Mouse (Mus musculus) heart, adult 9 months (tissue): ENCODE measurements around the gene Atp12a.
A peak's percentile ranks its signal among the peaks of the same experiment; 100 is the strongest.

ENCODE experiments used
- DNase-seq, 2 experiments: peaks; one replicate each; pipeline ENCODE4 v3.0.0; 2022; ENCODE audit warnings: low spot score in 2 of 2

Gene Atp12a

DNA sequence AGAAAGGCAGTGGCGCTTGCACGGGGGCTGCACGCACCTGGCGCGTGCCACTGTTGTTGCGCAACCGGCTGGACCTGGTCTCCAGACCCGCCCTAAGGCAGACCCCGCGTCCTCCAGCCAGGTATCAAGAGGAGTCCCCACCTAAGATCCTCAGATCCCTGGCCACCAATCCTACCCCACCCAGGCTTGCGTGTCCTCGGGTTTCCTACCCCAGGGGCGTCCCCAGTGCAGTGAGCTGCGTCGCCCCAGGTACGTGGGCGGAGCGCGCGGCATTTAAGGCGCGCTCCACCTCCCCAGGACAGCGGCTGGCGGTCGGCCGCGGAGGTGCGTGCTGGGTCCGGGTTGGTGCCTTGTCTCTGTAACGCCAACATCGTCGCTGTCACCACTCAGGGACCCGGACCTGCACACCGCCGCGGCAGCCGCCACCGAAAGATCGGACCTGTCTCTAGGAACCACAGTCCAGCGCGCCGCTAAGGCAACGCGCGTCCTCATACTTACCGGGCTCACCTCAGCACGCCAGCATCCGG, at the start of gene Atp12a:
TSS of gene Atp12a (plus strand) at position 358 of the 527 bp plus-strand sequence.
- no peak for DNase-seq

DNA sequence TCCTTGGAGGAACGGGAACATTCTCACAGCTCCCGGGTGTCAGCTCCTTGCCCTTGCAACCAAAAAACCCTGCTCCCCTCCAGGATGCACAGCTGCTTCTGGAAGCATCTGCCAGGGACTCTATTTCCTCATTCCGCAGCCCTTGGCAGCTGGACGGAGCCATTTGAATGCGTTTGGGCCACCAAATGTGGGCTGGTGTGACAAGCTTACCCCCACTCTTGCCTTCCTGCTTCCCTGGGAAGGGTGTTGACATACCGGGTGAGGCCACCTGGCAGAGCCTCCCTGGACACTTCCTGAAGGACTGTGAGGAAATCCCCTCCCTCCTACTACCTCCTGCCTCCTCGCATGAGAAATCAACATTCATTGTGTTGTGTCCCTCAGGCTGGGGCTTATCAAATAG, 49.3 kb upstream of the Atp12a start:
- peak; percentile 22 to 63 for DNase-seq

DNA sequence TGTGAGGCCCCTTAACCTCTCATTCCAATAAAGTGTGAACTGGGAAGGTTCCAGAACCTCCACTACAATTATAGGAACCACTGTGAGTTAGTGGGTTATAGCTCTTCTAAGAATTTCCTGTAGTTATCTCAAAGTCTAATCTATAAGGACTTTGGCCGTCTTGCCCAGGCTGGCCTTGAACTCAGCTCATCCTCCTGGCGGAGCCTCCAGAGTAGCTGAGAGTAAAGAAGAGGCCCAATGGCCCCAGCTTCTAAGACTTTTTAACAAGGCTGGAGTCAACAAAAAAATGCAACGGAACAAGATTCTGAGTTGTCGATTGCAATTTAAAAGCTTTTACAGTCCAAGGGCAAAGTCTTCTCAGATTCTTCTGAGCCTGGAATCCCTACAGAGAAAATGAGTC, 48.5 kb upstream of the Atp12a start:
- DNase-seq = no peak

DNA sequence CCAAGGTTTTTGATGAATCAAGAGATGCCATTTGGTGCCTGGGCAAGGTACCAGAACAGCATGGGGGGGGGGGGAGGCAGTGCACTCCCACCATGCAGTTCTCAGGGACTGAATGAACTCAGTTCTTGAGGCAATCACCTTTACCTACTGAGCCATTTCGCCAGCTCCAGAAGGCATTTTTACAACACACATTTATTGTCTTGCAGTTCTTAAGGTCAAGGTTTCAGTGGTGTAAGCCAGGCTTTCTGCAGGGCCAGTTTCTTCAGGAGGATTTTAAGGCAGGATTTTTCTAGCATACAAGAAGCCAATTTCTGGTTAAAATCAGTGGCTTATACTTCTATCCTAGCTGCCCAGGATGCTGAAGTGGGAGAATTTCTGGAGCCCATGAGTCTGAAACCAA, 41.9 kb upstream of the Atp12a start:
- no peak for DNase-seq

DNA sequence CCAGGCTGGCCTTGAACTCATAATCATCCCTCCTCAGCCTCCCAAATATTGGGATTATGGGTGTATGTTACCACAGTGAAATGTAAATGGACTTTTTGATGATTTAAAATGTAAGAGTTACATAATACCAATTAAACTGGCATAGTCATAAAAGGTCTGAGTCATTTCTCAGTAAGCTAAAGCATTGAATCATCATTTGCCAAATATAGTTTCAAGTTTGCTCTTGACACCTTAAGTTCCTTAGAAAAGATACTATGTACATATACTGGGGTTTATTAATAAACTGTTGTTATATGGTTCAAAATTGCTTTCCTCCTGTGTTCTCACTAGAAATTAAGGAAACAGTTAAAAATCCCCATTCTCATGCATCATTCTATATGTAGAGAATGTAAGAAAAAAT, 39.8 kb upstream of the Atp12a start:
- no peak for DNase-seq

DNA sequence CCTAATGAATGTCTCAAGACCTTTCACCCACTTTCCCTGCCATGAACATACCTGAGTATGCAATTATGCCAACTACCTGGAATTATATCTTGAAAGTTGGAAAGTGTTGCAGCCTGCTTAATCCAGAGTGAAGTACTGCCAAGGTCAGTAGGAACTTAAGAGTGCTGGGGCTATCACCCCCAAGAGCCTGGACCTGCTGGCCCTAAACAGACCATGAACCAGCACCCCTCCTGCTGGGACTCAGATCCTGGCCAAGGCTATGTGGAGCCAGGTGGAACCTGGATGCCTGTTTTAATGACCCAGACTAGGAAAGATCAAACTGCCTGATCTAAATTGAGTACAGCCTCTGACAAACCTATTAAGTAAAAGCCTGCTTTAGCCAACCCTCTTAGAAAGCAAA, 31.2 kb upstream of the Atp12a start:
- no peak for DNase-seq

DNA sequence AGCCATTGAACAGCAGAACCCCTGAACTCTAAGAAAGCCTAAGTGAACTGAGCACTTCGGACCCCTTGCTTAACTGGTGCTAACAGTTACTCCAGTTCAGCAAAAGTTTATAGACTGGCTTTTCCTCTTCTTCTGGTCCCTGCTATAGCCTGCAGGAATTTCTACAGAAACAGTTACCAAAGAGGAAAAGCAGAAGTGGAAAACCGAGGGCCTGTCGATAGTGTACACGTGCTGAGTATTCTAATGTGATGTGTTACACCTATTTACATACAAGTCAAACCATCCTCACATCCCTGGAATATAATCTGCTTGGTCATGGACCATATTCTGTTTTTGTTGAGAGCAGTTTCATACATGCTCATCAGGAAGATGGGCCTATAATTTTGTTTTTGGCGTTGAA, 30.4 kb upstream of the Atp12a start:
- no peak for DNase-seq

DNA sequence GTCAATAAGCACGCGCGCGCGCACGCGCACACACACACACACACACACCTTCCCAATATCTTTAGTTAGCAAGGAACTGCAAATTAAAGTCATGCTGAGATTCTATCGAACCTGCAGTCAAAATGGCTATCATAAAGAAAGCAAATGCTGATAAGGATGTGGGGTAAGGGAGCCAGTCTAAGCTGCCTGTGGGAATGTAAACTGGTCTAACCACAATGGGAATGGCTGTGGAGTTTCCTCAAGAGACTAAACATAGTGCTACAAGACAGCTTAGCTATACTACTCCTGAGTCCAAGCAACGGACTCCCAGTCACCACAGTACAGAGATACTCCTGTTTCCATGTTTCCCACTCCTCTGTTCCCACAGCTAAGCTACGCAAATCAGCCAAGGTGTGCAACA, 28.8 kb upstream of the Atp12a start:
- DNase-seq = no peak

DNA sequence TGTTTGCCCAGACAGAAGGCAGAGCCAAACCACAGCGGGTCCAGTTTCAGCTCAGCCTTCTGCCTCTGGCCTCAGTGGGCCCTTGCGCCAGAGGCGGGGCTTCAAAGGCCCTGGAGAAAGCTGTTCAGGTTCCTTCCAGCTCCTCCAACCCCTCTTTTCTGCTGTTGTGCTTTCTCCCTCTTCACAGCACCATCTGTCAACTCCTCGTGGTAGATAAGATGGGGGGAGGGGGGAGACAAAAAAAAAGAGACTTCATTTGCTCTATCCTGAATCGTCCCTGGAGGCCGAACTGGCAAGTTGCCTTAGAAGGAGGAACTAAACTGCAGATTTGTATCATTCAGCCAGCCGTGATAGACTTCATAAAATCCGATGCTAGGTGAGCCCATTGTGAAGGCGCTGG, 27.8 kb upstream of the Atp12a start:
- no peak for DNase-seq

DNA sequence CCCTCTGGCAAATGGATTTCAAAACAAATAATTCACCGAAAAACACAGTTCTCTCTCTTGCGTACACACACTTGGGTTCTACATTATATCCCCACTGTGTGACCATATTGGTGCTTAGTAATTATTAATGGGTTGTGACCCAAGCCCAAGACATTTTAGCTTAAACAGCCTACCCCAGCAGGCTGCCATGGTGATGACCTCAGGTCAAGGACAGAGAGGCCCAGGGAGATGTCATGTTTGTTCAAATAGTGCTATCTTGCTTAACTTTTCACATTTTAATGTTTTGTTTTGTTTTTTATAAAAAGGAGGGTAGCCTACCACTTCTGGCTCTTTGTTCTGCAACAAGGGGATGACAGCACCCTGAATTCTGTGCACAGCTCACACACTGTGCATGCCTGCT, 27.2 kb upstream of the Atp12a start:
- DNase-seq = no peak

DNA sequence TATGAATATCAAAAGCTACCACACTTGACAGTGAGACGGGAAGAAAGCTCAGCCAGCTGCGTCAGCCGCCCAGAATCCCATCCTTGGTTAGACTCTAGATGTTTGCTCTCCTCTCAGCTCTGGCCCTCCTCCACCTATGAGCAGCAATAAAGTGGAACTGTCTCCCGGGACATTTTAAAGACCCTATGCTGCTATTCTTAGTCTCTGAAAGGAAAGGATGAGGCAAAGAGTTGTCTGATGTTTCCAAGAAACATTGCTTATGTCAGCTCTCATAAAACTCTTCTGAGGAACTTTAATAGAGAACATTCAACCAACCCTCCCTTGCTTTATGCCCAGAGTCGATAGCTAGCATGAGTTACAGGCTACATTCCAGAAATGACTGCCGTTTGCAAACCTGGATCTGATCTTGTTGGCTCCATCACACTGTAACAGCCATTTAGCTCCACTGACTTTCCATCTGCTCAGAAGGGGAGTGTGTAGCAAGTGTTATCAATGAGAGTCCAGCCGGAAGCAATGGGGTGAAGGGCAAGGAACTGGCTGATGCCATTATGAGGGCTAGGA, 25.9 kb upstream of the Atp12a start:
- no peak for DNase-seq

DNA sequence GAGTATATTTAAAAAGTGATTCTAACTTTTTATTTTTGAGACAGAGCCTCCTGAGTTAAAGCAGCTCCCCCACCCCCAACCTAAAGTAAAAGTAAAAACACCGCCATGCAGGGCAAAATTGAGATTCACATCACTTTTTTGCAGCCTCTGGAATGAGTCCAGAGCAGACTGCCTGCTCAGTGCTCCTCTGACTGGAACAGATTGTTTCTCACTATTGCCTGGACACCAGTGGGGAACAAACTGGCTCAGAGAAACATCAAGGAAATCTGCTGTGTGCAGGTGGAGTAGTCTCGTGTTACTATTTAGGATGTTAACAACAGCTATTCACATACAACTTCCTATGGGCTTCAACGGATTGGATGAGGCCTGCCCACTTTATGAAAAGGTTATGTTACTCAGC, 16.2 kb upstream of the Atp12a start:
- no peak for DNase-seq

DNA sequence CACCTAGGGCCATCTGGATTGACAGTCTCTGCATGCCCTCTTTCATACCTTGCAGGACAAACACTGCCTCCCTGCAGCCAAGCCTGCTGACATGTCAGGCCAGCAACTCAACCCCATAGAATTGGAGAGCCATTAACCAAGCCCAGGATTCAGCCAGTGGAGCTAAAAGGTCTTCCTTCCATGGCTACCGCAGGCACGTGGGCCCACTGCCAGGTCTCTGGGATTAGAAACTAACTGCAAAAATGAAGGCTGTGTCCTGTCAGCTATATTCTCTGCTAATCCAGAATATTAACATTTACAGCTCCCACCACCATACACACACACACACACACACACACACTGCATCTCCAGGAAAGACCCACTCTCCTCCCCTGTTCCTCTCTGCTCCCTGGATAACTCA, 15.3 kb upstream of the Atp12a start:
- DNase-seq = no peak

DNA sequence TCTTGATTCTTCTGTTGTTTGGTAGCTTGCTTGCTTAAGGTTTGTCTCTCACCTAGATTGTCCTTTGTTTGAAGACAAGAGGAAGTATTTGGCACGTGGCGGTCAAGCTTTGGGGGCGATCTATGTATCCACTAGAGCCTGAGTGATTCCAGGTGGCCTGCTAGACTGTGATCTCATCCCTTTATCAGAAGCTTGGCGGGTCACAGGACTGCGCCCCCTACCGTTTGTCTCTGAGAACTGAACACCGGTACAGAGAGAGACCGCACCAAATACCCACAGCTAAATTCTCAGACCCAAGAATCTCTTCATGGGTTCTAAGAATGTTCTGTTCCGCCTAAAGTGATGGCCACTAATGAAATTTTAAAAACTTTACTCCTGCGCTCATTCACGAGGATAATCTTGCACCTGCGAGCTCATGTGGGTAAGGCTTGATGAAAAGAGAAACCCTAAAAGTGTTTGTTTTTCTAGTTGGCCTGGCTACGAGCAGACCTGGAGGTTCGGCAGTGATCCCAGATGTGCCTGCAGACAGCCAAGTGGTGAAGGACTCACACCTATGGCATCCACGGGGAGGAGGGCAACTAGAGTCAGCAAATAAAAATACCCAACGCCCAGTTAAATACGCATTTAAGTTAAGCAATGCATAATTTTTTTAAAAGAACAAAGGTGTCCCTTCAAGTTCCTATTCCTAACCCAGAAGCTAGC, 12.8 kb upstream of the Atp12a start:
- peak in 1 of 2 experiments; percentile 3 for DNase-seq

DNA sequence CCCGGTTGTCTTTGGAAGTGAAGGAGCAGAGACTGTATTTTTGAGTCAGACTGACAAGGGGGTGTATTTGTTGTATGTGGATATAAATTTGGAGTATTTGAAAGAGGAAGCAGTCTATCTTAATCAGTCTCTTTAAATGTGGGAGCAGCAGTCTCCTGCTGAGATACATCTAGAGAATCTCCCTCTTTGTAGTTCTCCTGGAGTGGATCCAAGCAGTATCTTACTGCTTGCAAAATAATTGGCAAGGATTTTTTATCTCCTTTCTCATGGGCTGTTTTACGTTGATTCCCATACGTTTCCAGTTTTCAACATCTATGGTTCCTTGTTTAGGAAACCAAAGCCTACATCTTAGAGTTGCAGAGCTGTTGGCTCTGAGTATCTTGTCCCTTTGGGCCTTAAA, 10.1 kb upstream of the Atp12a start:
- DNase-seq = no peak

DNA sequence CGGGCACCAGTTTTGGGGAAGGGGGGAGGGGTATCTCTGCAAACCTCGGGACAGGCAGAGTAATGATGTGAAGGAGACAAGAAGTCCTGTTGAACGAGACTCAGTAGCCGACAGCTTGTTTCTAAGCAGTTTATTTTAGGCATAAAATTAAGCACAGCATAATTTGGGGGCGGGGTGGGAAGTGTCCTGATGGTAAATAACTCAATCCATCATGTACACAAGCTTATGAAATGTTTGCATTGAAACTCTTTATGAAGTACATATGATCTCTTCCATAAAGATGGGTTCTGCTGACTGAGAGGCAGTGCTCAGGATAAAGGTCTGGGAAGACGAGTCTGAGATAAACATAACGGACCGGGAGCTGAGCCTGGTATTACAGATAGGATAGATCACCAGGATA, 9.5 kb upstream of the Atp12a start:
- no peak for DNase-seq

DNA sequence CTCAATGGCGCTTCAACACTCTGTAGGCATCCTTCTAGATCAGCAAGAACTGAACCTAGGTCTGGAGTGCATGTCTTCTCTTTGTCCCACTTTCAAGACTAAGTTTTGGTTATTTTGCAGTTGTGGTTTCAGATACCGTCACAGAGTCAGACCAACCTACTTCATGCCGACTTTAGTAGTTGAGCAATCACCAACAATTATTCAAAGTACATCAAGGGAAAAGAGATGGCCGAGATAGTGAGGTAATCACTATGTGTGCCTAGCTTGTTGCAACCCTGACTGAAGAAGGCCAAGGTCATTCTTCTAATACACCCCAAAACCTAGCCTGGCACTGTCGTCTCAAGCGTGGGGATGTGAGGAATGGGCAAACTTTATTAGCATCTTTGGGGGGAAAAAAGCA, 8.7 kb upstream of the Atp12a start:
- DNase-seq = no peak

DNA sequence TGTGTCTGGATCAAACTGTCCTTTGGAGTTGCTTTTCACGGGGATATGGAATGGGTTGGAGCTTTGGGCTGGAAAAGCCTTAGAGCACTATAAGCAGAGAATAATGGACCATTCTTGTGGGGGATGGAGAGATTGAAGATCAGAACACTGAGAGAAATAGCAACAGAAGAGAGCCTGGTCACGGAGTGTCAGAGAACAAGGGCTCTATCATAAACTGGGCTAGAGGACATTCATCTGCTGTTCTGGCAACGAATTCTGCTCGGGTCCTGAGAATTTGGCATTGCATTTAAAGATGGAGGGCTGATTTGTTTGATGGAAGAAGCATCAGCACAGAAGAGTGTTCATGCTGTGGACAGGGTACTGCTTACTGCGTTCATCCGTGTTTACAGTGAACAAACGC, 6.4 kb upstream of the Atp12a start:
- DNase-seq = no peak

DNA sequence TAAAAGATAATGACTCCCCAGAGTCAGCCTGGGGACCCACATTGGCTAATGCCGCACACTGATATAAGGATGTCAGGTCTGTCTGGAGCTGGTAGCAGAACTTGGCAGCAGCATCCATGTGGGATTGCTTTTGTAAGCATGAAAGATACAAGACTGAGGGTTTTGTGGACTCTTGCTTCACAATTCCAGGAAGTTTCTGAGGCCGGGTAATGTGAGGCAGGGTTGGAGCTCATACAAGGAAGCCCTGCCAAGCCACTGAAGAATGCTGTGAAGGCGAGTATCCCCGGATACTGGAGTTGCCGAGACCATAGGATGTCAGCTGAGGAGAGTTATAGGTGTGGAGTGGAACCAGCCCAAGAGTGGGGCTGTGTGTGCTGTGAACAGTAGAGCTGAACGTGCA, 5.7 kb upstream of the Atp12a start:
- no peak for DNase-seq

DNA sequence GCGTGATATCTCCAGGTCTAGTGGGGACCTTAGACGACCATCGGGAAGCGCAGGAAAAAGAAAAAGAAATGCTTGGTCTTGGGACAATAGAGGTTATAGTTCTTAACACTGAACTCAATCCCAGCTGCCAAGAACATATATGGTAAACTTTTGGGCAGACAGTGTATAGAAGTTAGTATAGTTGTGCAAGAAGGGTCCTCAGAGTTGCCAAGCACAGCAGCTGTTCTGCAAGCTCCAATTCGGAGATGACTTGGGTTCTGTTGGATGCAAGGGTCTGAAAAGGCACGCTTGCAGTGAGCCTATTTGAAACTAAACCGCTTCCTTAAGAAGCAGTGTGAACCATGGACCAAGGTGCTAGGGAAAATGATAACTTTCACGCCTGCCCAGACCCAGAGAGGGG, 424 bp downstream of the Atp12a start:
- DNase-seq = no peak

DNA sequence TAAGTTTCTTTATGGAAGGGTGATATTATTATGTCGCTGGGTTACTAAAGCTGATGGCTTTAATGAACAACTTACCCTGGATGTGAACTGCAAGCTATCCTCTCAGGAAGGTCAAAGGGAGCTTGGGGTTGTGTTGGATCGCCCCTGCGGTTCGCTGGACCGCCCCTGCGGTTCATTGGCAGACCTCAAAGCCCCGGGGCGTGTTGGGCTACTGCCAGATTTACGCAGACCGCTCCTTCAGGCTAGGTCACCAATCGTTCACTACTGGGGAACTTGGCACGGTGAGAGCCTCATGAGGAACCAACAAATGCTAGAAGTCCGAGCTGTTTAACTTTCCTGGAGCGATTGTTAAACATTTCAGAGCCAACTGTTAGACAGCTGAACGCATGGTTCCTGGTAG, 1.8 kb downstream of the Atp12a start:
- DNase-seq = no peak

DNA sequence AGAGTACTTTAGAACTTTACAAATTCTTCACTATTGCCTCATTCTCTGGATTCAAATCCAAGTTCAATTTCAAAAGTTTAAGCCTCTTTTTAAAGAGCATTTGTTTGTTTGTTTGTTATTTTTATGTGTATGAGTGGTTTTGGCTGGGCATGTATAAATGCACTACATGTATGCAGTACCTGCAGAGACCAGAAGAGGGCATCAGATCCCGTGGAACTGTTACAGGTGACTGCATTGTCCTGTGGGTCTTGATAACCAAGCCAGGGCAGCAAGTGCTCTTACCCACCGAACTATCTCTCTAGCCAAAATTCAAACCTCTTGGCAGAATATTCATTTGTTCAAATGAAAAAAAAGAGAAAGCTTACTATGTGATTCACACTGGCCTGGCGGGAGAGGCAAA, 4.0 kb downstream of the Atp12a start:
- DNase-seq = no peak

DNA sequence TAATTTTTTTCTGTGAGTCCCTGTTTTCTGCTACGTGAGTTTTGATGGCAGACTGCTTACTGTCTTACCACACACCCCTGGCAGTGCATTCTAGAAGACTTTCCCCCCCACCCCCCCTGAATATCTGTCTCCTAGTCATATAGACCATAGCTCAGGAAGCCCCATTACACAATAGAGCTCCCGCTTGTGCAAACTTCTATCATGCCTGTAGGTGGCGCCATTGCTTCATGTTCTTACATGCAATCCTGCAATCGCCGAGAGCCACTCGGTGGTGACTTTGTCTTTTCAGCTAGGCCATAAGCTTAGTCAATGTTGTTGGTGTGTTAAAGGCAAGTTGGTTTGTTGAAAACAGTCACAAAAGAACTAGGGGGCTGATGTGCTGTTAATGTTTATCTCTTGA, 10.9 kb downstream of the Atp12a start:
- DNase-seq = peak; percentile 39 to 53

DNA sequence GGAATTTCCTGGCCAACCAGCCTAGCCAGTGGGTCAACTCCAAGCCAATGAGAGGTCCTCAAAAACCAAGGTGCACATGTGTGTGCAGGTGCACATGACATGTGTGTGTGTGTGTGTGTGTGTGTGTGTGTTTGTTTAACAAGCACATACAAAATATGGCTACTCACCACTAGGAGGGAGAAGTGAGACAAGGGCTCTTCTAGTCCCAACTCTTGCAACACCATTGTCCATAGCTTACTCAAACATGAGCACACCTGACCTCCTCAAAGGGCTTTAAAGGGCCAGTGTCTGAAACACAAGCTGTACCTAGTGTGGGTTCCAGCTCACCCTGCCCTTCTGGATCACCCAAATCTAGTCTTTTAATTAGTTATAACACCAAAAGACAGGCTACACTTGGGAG, 12.9 kb downstream of the Atp12a start:
- no peak for DNase-seq
